Mouse (Mus musculus): ENCODE measurements around the gene Plekhg1. TPM values are rescaled to one million over a fixed set of nuclear protein-coding genes. Genes with fewer than 3 reads are reported as not detected.
A peak's percentile ranks its signal among the peaks of the same experiment; 100 is the strongest.

Gene Plekhg1
- polyA plus RNA-seq, 1 experiment = 13.0 TPM

GRCm38 (mm10) chr10:3891381-3892263 lies 151.5 kb downstream of the Plekhg1 start:
- no peak for DNase-seq (ENCODE audit: low read depth)

GRCm38 (mm10) chr10:3892368-3892767 lies 152.2 kb downstream of the Plekhg1 start:
- DNase-seq (ENCODE audit: low read depth) = no peak

GRCm38 (mm10) chr10:3898068-3898467 lies 157.9 kb downstream of the Plekhg1 start:
- no peak for DNase-seq (ENCODE audit: low read depth)

GRCm38 (mm10) chr10:3900416-3900956 lies 160.3 kb downstream of the Plekhg1 start:
- no peak for DNase-seq (ENCODE audit: low read depth)

GRCm38 (mm10) chr10:3905747-3906146 lies 165.6 kb downstream of the Plekhg1 start:
- DNase-seq (ENCODE audit: low read depth) = no peak

GRCm38 (mm10) chr10:3914104-3914503 lies 173.9 kb downstream of the Plekhg1 start:
- DNase-seq (ENCODE audit: low read depth) = no peak

- no peak for DNase-seq (ENCODE audit: low read depth)
Observed at GRCm38 (mm10) chr10:3920368-3921152, 180.4 kb downstream of the Plekhg1 start.

GRCm38 (mm10) chr10:3928008-3928545 lies 187.9 kb downstream of the Plekhg1 start:
- DNase-seq (ENCODE audit: low read depth) = peak; percentile 81

- no peak for DNase-seq (ENCODE audit: low read depth)
Observed at GRCm38 (mm10) chr10:3931831-3932230, 191.7 kb downstream of the Plekhg1 start.

- DNase-seq (ENCODE audit: low read depth) = no peak
Observed at GRCm38 (mm10) chr10:3933311-3933940, 193.3 kb downstream of the Plekhg1 start.

- DNase-seq (ENCODE audit: low read depth) = no peak
Observed at GRCm38 (mm10) chr10:3936864-3937263, 196.7 kb downstream of the Plekhg1 start.

- DNase-seq (ENCODE audit: low read depth) = no peak
Observed at GRCm38 (mm10) chr10:3939895-3940595, 199.9 kb downstream of the Plekhg1 start.

GRCm38 (mm10) chr10:3940596-3940975 lies 200.4 kb downstream of the Plekhg1 start:
- DNase-seq (ENCODE audit: low read depth) = no peak

- peak; percentile 87 for DNase-seq (ENCODE audit: low read depth)
Observed at GRCm38 (mm10) chr10:3941054-3941757, 201.0 kb downstream of the Plekhg1 start.

GRCm38 (mm10) chr10:3942289-3942688 lies 202.1 kb downstream of the Plekhg1 start:
- no peak for DNase-seq (ENCODE audit: low read depth)

- no peak for DNase-seq (ENCODE audit: low read depth)
Observed at GRCm38 (mm10) chr10:3943492-3944395, 203.6 kb downstream of the Plekhg1 start.

- no peak for DNase-seq (ENCODE audit: low read depth)
Observed at GRCm38 (mm10) chr10:3946871-3947270, 206.7 kb downstream of the Plekhg1 start.

GRCm38 (mm10) chr10:3947346-3947745 lies 207.2 kb downstream of the Plekhg1 start:
- no peak for DNase-seq (ENCODE audit: low read depth)

GRCm38 (mm10) chr10:3949306-3949705 lies 209.1 kb downstream of the Plekhg1 start:
- DNase-seq (ENCODE audit: low read depth) = no peak
